Mouse (Mus musculus): ENCODE results near the gene Dnm3.

The Dnm3 gene

GRCm38 (mm10) chr1:162336224-162336623, 141.6 kb downstream of the Dnm3 start:
- no peak for DNase-seq (ENCODE audit: extremely low read depth, low read depth, low spot score)

GRCm38 (mm10) chr1:162328673-162329072, 149.2 kb downstream of the Dnm3 start:
- no peak for DNase-seq (ENCODE audit: extremely low read depth, low read depth, low spot score)

- no peak for DNase-seq (ENCODE audit: extremely low read depth, low read depth, low spot score)
These were observed 150.2 kb downstream of the Dnm3 start for GRCm38 (mm10) chr1:162327631-162328030.

GRCm38 (mm10) chr1:162324412-162324811, 153.4 kb downstream of the Dnm3 start:
- DNase-seq (ENCODE audit: extremely low read depth, low read depth, low spot score), result no peak

GRCm38 (mm10) chr1:162323142-162323541, 154.7 kb downstream of the Dnm3 start:
- DNase-seq (ENCODE audit: extremely low read depth, low read depth, low spot score), result no peak

- no peak for DNase-seq (ENCODE audit: extremely low read depth, low read depth, low spot score)
These were observed 164.2 kb downstream of the Dnm3 start for GRCm38 (mm10) chr1:162313451-162314276.

GRCm38 (mm10) chr1:162312621-162313020, 165.2 kb downstream of the Dnm3 start:
- DNase-seq (ENCODE audit: extremely low read depth, low read depth, low spot score), result no peak

GRCm38 (mm10) chr1:162312152-162312551, 165.7 kb downstream of the Dnm3 start:
- no peak for DNase-seq (ENCODE audit: extremely low read depth, low read depth, low spot score)

- no peak for DNase-seq (ENCODE audit: extremely low read depth, low read depth, low spot score)
These were observed 172.6 kb downstream of the Dnm3 start for GRCm38 (mm10) chr1:162305247-162305646.

GRCm38 (mm10) chr1:162302480-162302879, 175.4 kb downstream of the Dnm3 start:
- no peak for DNase-seq (ENCODE audit: extremely low read depth, low read depth, low spot score)

GRCm38 (mm10) chr1:162299558-162300319, 178.1 kb downstream of the Dnm3 start:
- no peak for DNase-seq (ENCODE audit: extremely low read depth, low read depth, low spot score)

- DNase-seq (ENCODE audit: extremely low read depth, low read depth, low spot score), result no peak
These were observed 179.3 kb downstream of the Dnm3 start for GRCm38 (mm10) chr1:162298527-162298926.

GRCm38 (mm10) chr1:162295443-162295842, 182.4 kb downstream of the Dnm3 start:
- DNase-seq (ENCODE audit: extremely low read depth, low read depth, low spot score), result peak; percentile 42

GRCm38 (mm10) chr1:162294572-162294910, 183.3 kb downstream of the Dnm3 start:
- DNase-seq (ENCODE audit: extremely low read depth, low read depth, low spot score), result no peak

- DNase-seq (ENCODE audit: extremely low read depth, low read depth, low spot score), result peak; percentile 13
These were observed 183.9 kb downstream of the Dnm3 start for GRCm38 (mm10) chr1:162293732-162294571.

- no peak for DNase-seq (ENCODE audit: extremely low read depth, low read depth, low spot score)
These were observed 190.9 kb downstream of the Dnm3 start for GRCm38 (mm10) chr1:162286910-162287309.

GRCm38 (mm10) chr1:162281981-162282381, 195.9 kb downstream of the Dnm3 start:
- DNase-seq (ENCODE audit: extremely low read depth, low read depth, low spot score), result no peak

GRCm38 (mm10) chr1:162280052-162280451, 197.8 kb downstream of the Dnm3 start:
- DNase-seq (ENCODE audit: extremely low read depth, low read depth, low spot score), result no peak

- no peak for DNase-seq (ENCODE audit: extremely low read depth, low read depth, low spot score)
These were observed 201.8 kb downstream of the Dnm3 start for GRCm38 (mm10) chr1:162276011-162276410.

GRCm38 (mm10) chr1:162274674-162275248, 203.1 kb downstream of the Dnm3 start:
- DNase-seq (ENCODE audit: extremely low read depth, low read depth, low spot score), result no peak

All from fat pad, adult 2 months (tissue).